Mouse (Mus musculus) kidney, adult 2 months (tissue): ENCODE results near the gene Pcgf5. TPM values are rescaled to one million over a fixed set of nuclear protein-coding genes. Genes with fewer than 3 reads are reported as not detected.

Source experiments
- DNase-seq: peaks from one replicate; pipeline ENCODE4 v3.0.0; 2021
- H3K27ac ChIP-seq: fragments of 200-500 bp; 2 replicates; pipeline ENCODE4 v1.5.1; 2012; ENCODE audit warnings: low read depth, low read length, control low read depth, inconsistent platforms; ENCODE audit not compliant: insufficient read depth
- H3K27me3 ChIP-seq: fragments of 200-500 bp; replicated peaks from 2 replicates; pipeline ENCODE4 v1.6.1; 2012; ENCODE audit warnings: mild to moderate bottlenecking, moderate library complexity, low read length, inconsistent platforms; ENCODE audit not compliant: control insufficient read depth, insufficient read depth
- H3K36me3 ChIP-seq: fragments of 200-500 bp; 2 replicates; pipeline ENCODE4 v1.6.1; 2012; ENCODE audit warnings: mild to moderate bottlenecking, moderate library complexity, low read length, inconsistent platforms; ENCODE audit not compliant: control insufficient read depth, insufficient read depth
- H3K4me1 ChIP-seq: fragments of 200-500 bp; 2 replicates; pipeline ENCODE4 v1.6.1; 2011; ENCODE audit warnings: low read length; ENCODE audit not compliant: control insufficient read depth, insufficient read depth
- H3K4me3 ChIP-seq: fragments of 200-500 bp; 2 replicates; pipeline ENCODE4 v1.5.1; 2011; ENCODE audit warnings: mild to moderate bottlenecking, low read depth, low read length, control low read depth; ENCODE audit not compliant: insufficient read depth
- CTCF ChIP-seq: fragments of 200-500 bp; conservative IDR thresholded peaks from 2 replicates; pipeline ENCODE4 v1.5.1; 2011; ENCODE audit warnings: low read depth, mild to moderate bottlenecking, control low read depth, low read length, moderate library complexity, mixed read lengths; ENCODE audit not compliant: insufficient read depth, insufficient read length
- POLR2A ChIP-seq: fragments of 200-500 bp; IDR thresholded peaks from one replicate; pipeline ENCODE4 v1.6.1; 2011; ENCODE audit warnings: low read depth, low read length, control low read depth
- WGBS: fragments of 180-500 bp; shearing (Covaris S2); methylation state at CpG from one replicate; pipeline ENCODE4 v1.1.7; 2018; 5-methylcytosine and 5-hydroxymethylcytosine counted together
- polyA plus RNA-seq: library from polyadenylated mRNA; depleted of rRNA; stranded (reverse); fragments of >200 nt; gene quantifications from 2 replicates; pipeline ENCODE4 v1.2.3, GENCODE M21; 2012

Gene Pcgf5
- polyA plus RNA-seq, 1 experiment, result 10.6 TPM

GRCm38 (mm10) chr19:36364757-36365156, 16.6 kb downstream of the Pcgf5 start:
- 91% methylated on average over 8 of the region's 8 CpGs for WGBS
- Histone ChIP-seq H3K36me3 (no peaks in the 10 kb centered on the region), H3K4me1 (no peaks in the 10 kb centered on the region), H3K27me3 (no peaks in the 10 kb centered on the region), H3K4me3 (no peak overlapping the region), H3K27ac (no peak overlapping the region)
- TF ChIP-seq CTCF, result no peak
- no peak for TF ChIP-seq POLR2A
- DNase-seq, result no peak

- Histone ChIP-seq H3K4me1 (no peaks in the 10 kb centered on the region), H3K27me3 (no peaks in the 10 kb centered on the region), H3K27ac (no peak overlapping the region), H3K4me3 (no peak overlapping the region), H3K36me3 (no peaks in the 10 kb centered on the region)
- WGBS, result 83% methylated on average over 10 of the region's 10 CpGs
- no peak for TF ChIP-seq POLR2A
- no peak for TF ChIP-seq CTCF
- no peak for DNase-seq
Observed at GRCm38 (mm10) chr19:36371478-36371877, 23.4 kb downstream of the Pcgf5 start.

- H3K27me3 ChIP-seq, result no peaks in the 10 kb centered on the region
- H3K27ac ChIP-seq, result no peak overlapping the region
- H3K36me3 ChIP-seq, result no peaks in the 10 kb centered on the region
- no peak for DNase-seq
- no peak for TF ChIP-seq POLR2A
- TF ChIP-seq CTCF, result no peak
- no peaks in the 10 kb centered on the region for H3K4me1 ChIP-seq
- no peak overlapping the region for H3K4me3 ChIP-seq
- WGBS, result 38% methylated on average over 6 of the region's 6 CpGs
Observed at GRCm38 (mm10) chr19:36373056-36373621, 25.0 kb downstream of the Pcgf5 start.

GRCm38 (mm10) chr19:36375200-36375783, 27.2 kb downstream of the Pcgf5 start:
- Histone ChIP-seq H3K27me3 (no peaks in the 10 kb centered on the region), H3K36me3 (no peaks in the 10 kb centered on the region), H3K27ac (no peak overlapping the region), H3K4me3 (no peak overlapping the region), H3K4me1 (no peaks in the 10 kb centered on the region)
- TF ChIP-seq POLR2A, result no peak
- no peak for TF ChIP-seq CTCF
- WGBS, result 74% methylated on average over 11 of the region's 11 CpGs
- DNase-seq, result no peak

GRCm38 (mm10) chr19:36377729-36378128, 29.6 kb downstream of the Pcgf5 start:
- Histone ChIP-seq H3K27me3 (no peaks in the 10 kb centered on the region), H3K4me1 (no peaks in the 10 kb centered on the region), H3K36me3 (no peaks in the 10 kb centered on the region), H3K27ac (no peak overlapping the region), H3K4me3 (no peak overlapping the region)
- TF ChIP-seq POLR2A (no peak), CTCF (no peak)
- 88% methylated on average over 7 of the region's 7 CpGs for WGBS
- no peak for DNase-seq

GRCm38 (mm10) chr19:36378511-36379232, 30.6 kb downstream of the Pcgf5 start:
- DNase-seq, result no peak
- WGBS, result 73% methylated on average over 15 of the region's 15 CpGs
- Histone ChIP-seq H3K4me1 (no peaks in the 10 kb centered on the region), H3K27ac (no peak overlapping the region), H3K4me3 (no peak overlapping the region), H3K27me3 (no peaks in the 10 kb centered on the region), H3K36me3 (no peaks in the 10 kb centered on the region)
- TF ChIP-seq CTCF, result no peak
- no peak for TF ChIP-seq POLR2A

GRCm38 (mm10) chr19:36382901-36383300, 34.8 kb downstream of the Pcgf5 start:
- no peaks in the 10 kb centered on the region for H3K4me1 ChIP-seq
- no peaks in the 10 kb centered on the region for H3K36me3 ChIP-seq
- TF ChIP-seq POLR2A, result no peak
- no peak for TF ChIP-seq CTCF
- H3K27me3 ChIP-seq, result no peaks in the 10 kb centered on the region
- 69% methylated on average over 3 of the region's 3 CpGs for whole genome bisulfite sequencing
- no peak overlapping the region for H3K4me3 ChIP-seq
- no peak for DNase-seq
- H3K27ac ChIP-seq, result no peak overlapping the region
